Mouse (Mus musculus) kidney, adult 2 months (tissue): Measurements from ENCODE around the gene S100pbp.

Source experiments
- CTCF ChIP-seq: fragments of 200-500 bp; conservative IDR thresholded peaks from 2 replicates; pipeline ENCODE4 v1.5.1; 2011; ENCODE audit warnings: low read depth, mild to moderate bottlenecking, control low read depth, low read length, moderate library complexity, mixed read lengths; ENCODE audit not compliant: insufficient read depth, insufficient read length
- POLR2A ChIP-seq: fragments of 200-500 bp; IDR thresholded peaks from one replicate; pipeline ENCODE4 v1.6.1; 2011; ENCODE audit warnings: low read depth, low read length, control low read depth

DNA sequence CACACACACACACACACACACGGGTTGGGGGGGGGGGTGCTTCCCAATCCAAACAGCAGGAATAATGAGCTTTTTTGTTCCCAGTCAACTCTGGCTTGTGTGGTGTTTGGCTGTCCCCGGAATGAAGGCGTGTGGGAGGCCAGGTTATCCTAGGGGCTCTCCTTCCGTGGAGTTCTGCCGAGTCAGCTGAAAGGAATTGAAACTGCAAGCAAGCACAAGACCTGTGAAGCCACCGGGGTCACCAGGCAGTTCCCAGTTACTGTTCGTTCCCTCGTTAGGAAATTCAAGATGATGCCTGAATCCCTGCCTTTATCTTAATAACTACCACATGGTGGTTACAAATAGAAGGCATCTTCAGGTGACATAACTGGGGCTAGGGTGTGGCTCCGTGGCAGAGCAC, 60.1 kb downstream of the S100pbp start:
- TF ChIP-seq CTCF (no peak), POLR2A (no peak)
